Mouse (Mus musculus): ENCODE results near the gene Olfr376. TPM values are rescaled to one million over a fixed set of nuclear protein-coding genes. Genes with fewer than 3 reads are reported as not detected.

Gene Olfr376
- polyA plus RNA-seq, 1 experiment from 2014 or later, result not detected

DNA sequence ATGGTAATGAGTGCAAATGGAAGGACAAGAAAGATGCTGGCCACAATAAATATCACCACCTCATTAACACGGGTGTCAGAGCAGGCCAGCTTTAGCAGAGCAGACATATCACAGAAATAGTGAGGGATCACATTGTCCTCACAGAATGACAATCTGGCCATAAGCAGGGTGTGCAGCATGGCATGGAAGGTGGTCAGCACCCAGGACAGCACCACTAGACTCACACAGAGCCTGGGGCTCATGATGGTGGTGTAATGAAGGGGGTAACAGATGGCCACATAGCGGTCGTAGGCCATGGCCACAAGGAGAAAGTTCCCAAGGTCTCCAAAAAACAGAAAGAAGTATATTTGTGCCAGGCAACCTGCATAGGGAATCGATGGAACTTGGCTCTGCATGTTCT is 24.3 kb downstream of the Olfr376 start:
- Histone ChIP-seq H3K9ac (ENCODE audit: low read depth, low read length) (no peak overlapping the region), H3K27ac (ENCODE audit: low read depth, low read length) (no peak overlapping the region), H3K4me3 (ENCODE audit: low read depth, low read length) (no peak overlapping the region), H3K27me3 (replicated peaks; ENCODE audit: control insufficient read depth, insufficient read depth, low read length) (no peaks in the 10 kb centered on the region), H3K4me2 (no peak overlapping the region), H3K9me3 (ENCODE audit: control insufficient read depth, low read length) (no peaks in the 10 kb centered on the region), H3K4me1 (replicated peaks; ENCODE audit: control insufficient read depth, insufficient read depth, low read length) (no peaks in the 10 kb centered on the region), H3K36me3 (ENCODE audit: control insufficient read depth, insufficient read depth, low read length) (no peaks in the 10 kb centered on the region)
- DNase-seq (ENCODE audit: low spot score), result no peak
- ATAC-seq (replicated peaks; ENCODE audit: low FRiP score), result no peak
- WGBS, result 62% methylated on average over 4 of the region's 4 CpGs

DNA sequence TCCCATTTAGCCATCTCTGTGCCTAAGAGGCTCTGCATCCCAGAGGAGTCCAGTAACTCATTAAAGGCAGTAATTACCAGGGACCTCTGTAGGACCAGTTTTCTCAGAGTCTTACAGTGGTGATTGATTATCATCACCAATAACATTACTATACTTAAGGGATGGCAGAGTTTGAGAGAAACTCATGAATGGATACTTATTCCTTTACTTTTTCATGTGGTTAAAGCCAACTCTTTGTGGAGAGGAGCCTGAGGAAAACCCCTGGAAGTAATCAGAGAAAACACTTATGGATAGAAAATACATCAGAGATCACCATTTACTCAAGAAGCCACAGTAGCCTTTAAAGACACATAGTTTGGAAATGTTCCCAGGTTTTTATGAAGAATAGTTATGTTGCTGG is 28.5 kb downstream of the Olfr376 start, which contains the start of gene Olfr1:
Gene Olfr1, minus strand, starts transcription at position 101 of the 400 bp plus-strand sequence.
- ATAC-seq (replicated peaks; ENCODE audit: low FRiP score) (no peak), DNase-seq (ENCODE audit: low spot score) (no peak)
- Histone ChIP-seq H3K9ac (ENCODE audit: low read depth, low read length) (no peak within 1 kb of the TSS), H3K36me3 (ENCODE audit: control insufficient read depth, insufficient read depth, low read length) (no peaks in the 10 kb centered on the region), H3K4me1 (replicated peaks; ENCODE audit: control insufficient read depth, insufficient read depth, low read length) (no peaks in the 10 kb centered on the region), H3K4me2 (no peak within 1 kb of the TSS), H3K4me3 (ENCODE audit: low read depth, low read length) (no peak within 1 kb of the TSS), H3K9me3 (ENCODE audit: control insufficient read depth, low read length) (no peaks in the 10 kb centered on the region), H3K27me3 (replicated peaks; ENCODE audit: control insufficient read depth, insufficient read depth, low read length) (no peaks in the 10 kb centered on the region), H3K27ac (ENCODE audit: low read depth, low read length) (no peak within 1 kb of the TSS)

Other genes with a start within 250 kb of the Olfr376 start
- 24.2 and 25.1 TPM in 2 replicates for gene Haspin, start 233.0 kb upstream of the Olfr376 start, polyA plus RNA-seq (2014; fragmentation: Nextera tagmentation; extraction: Ambion mirVana)
- gene P2rx5, start 210.8 kb upstream of the Olfr376 start, polyA plus RNA-seq (2014; fragmentation: Nextera tagmentation; extraction: Ambion mirVana), result 0.62 and 0.68 TPM in 2 replicates
- gene Emc6, start 194.2 kb upstream of the Olfr376 start, polyA plus RNA-seq (2014; fragmentation: Nextera tagmentation; extraction: Ambion mirVana), result 145 and 148 TPM in 2 replicates
- gene Tax1bp3, start 194.2 kb upstream of the Olfr376 start, polyA plus RNA-seq (2014; fragmentation: Nextera tagmentation; extraction: Ambion mirVana), result 81.1 and 85.3 TPM in 2 replicates
- gene Ctns, start 172.2 kb upstream of the Olfr376 start, polyA plus RNA-seq (2014; fragmentation: Nextera tagmentation; extraction: Ambion mirVana), result 11.7 and 12.3 TPM in 2 replicates
- 2.6 and 2.7 TPM in 2 replicates for gene Shpk, start 171.8 kb upstream of the Olfr376 start, polyA plus RNA-seq (2014; fragmentation: Nextera tagmentation; extraction: Ambion mirVana)
- not detected in 2 replicates for gene Trpv1, start 137.0 kb upstream of the Olfr376 start, polyA plus RNA-seq (2014; fragmentation: Nextera tagmentation; extraction: Ambion mirVana)
- 0.04 TPM in 1 of 2 replicates, not detected in the other for gene Trpv3, start 103.9 kb upstream of the Olfr376 start, polyA plus RNA-seq (2014; fragmentation: Nextera tagmentation; extraction: Ambion mirVana)
- gene Aspa, start 41.6 kb upstream of the Olfr376 start, polyA plus RNA-seq (2014; fragmentation: Nextera tagmentation; extraction: Ambion mirVana), result 0.82 and 2.1 TPM in 2 replicates
- gene Gm49340, start 41.5 kb upstream of the Olfr376 start, polyA plus RNA-seq (2014; fragmentation: Nextera tagmentation; extraction: Ambion mirVana), result not detected in 2 replicates
- gene Spata22, start 41.5 kb upstream of the Olfr376 start, polyA plus RNA-seq (2014; fragmentation: Nextera tagmentation; extraction: Ambion mirVana), result 0.32 TPM in 1 of 2 replicates, not detected in the other
- gene Olfr20, start 20.5 kb upstream of the Olfr376 start, polyA plus RNA-seq (2014; fragmentation: Nextera tagmentation; extraction: Ambion mirVana), result 0.16 TPM in 1 of 2 replicates, not detected in the other
- not detected in 2 replicates for gene Olfr1, start 28.4 kb downstream of the Olfr376 start, polyA plus RNA-seq (2014; fragmentation: Nextera tagmentation; extraction: Ambion mirVana)
- gene Olfr378, start 57.2 kb downstream of the Olfr376 start, polyA plus RNA-seq (2014; fragmentation: Nextera tagmentation; extraction: Ambion mirVana), result not detected in 2 replicates
- not detected in 2 replicates for gene Olfr380, start 86.3 kb downstream of the Olfr376 start, polyA plus RNA-seq (2014; fragmentation: Nextera tagmentation; extraction: Ambion mirVana)
- not detected in 2 replicates for gene Olfr381, start 120.4 kb downstream of the Olfr376 start, polyA plus RNA-seq (2014; fragmentation: Nextera tagmentation; extraction: Ambion mirVana)
- gene Olfr382, start 146.0 kb downstream of the Olfr376 start, polyA plus RNA-seq (2014; fragmentation: Nextera tagmentation; extraction: Ambion mirVana), result not detected in 2 replicates
- gene Olfr385, start 221.8 kb downstream of the Olfr376 start, polyA plus RNA-seq (2014; fragmentation: Nextera tagmentation; extraction: Ambion mirVana), result not detected in 2 replicates
- gene Olfr384, start 227.3 kb downstream of the Olfr376 start, polyA plus RNA-seq (2014; fragmentation: Nextera tagmentation; extraction: Ambion mirVana), result not detected in 2 replicates